Mouse (Mus musculus): ENCODE measurements around the gene Olfr98. TPM values are rescaled to one million over a fixed set of nuclear protein-coding genes. Genes with fewer than 3 reads are reported as not detected.
"Not testable (repeated sequence)": the region's sequence is repeated elsewhere in the genome, so short reads cannot be mapped to it uniquely, and the experiment has no call there.

The Olfr98 gene
- total and polyA plus RNA-seq, 3 experiments, result 0.21 to 0.44 TPM; not detected in 1

DNA sequence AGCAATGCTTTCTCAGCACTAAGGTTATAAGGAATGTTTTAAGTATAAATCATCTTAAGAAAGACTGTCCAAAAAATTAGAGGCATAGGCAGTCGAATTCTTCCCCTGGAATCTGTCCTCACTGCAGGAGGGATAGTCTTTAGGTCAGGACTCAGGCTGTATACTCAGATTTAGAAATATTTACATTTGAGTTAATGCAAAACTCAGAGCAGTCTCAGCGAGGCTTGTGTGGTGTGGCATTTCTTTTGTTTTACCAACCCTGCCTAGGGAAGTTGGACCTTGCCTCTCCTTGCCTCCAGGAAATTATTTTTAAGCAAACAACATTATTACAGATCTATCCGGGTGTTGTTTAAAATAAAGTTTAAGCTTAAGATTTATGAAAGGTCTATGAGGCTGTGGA, 21.4 kb downstream of the Olfr98 start:
- H3K27ac ChIP-seq (ENCODE audit: insufficient read depth, low read depth), result no peak overlapping the region
- in situ Hi-C loops (cut with MboI; ENCODE audit: low pct_ligation_motif_present, low pct_unique_long_range_greater_than_20kb, low sequenced_read_pairs), result no loop called here
- H3K4me1 ChIP-seq (ENCODE audit: control insufficient read depth in 1 of 2, insufficient read depth in 2 of 2), result peaks cover 0 to 4% of the 10 kb centered on the region in 2 experiments; a peak in 1 of 4 replicates
- dilution Hi-C loops (cut with MboI; ENCODE audit: extremely low pct_ligation_motif_present, extremely low pct_unique_long_range_greater_than_20kb, low sequenced_read_pairs), result no loop called here
- no peak overlapping the region for H3K4me3 ChIP-seq (replicated peaks in 1 of 3; ENCODE audit: low read depth in 2 of 3, low read length in 2 of 3, poor library complexity in 1 of 3)
- no peak overlapping the region for H3K9ac ChIP-seq (ENCODE audit: insufficient read depth, low read depth)
- H3K36me3 ChIP-seq (replicated peaks in 1 of 2; ENCODE audit: control insufficient read depth in 1 of 2, insufficient read depth in 1 of 2, low read length in 1 of 2), result no peaks in the 10 kb centered on the region
- H3K79me2 ChIP-seq (replicated peaks; ENCODE audit: control insufficient read depth, extremely low read depth, insufficient read depth, poor library complexity, severe bottlenecking), result no peaks in the 10 kb centered on the region
- no peak for TF ChIP-seq MXI1 (IDR thresholded peaks at IDR 0.05; ENCODE audit: low read depth, low read length)
- no peak for TF ChIP-seq ZKSCAN1 (IDR thresholded peaks at IDR 0.05; ENCODE audit: borderline replicate concordance, low read depth, low read length)
- no peak for TF ChIP-seq MAZ (IDR thresholded peaks at IDR 0.05; ENCODE audit: low read depth, low read length)
- no peak for TF ChIP-seq RCOR1 (conservative IDR thresholded peaks at IDR 0.05; ENCODE audit: low read depth, low read length)
- TF ChIP-seq JUND (conservative IDR thresholded peaks at IDR 0.05; ENCODE audit: low read depth, low read length), result no peak
- no peak for DNase-seq (ENCODE audit: extremely low read depth)
- H3K27me3 ChIP-seq (replicated peaks), result no peaks in the 10 kb centered on the region
- H3K9me3 ChIP-seq (replicated peaks; ENCODE audit: low read length), result peaks cover 8% of the 10 kb centered on the region
- H3K4me2 ChIP-seq (ENCODE audit: insufficient read depth, low read depth, poor library complexity, severe bottlenecking), result no peak overlapping the region

DNA sequence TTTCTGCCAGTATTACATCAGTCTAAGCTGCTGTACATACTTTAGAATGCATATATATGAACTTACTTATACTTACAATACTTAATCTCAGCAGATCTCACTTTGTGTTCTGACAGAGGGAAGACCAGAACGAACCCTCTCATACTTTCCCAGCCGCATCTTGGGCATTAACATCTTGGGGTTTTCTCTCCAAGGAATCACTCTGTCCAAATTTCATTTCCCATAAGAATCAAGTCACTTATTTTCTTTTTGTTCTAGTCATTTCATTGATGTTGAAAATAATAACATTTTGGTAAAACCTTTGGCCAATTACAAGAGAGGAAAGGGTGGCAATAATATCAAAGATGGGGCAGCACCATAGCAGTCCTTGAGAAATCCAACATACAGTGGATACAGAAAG, 26.3 kb downstream of the Olfr98 start, which contains the start of gene Olfr97:
Gene Olfr97, minus strand, starts transcription at position 101 of the 400 bp plus-strand sequence.
- in situ Hi-C loops (cut with MboI; ENCODE audit: low pct_ligation_motif_present, low pct_unique_long_range_greater_than_20kb, low sequenced_read_pairs); H3K27me3 ChIP-seq (replicated peaks); DNase-seq (ENCODE audit: extremely low read depth); dilution Hi-C loops (cut with MboI; ENCODE audit: extremely low pct_ligation_motif_present, extremely low pct_unique_long_range_greater_than_20kb, low sequenced_read_pairs); H3K79me2 ChIP-seq (replicated peaks; ENCODE audit: control insufficient read depth, extremely low read depth, insufficient read depth, poor library complexity, severe bottlenecking); H3K4me1 ChIP-seq (ENCODE audit: control insufficient read depth in 1 of 2, insufficient read depth in 2 of 2); H3K36me3 ChIP-seq (replicated peaks in 1 of 2; ENCODE audit: control insufficient read depth in 1 of 2, insufficient read depth in 1 of 2, low read length in 1 of 2); H3K4me3 ChIP-seq (replicated peaks in 1 of 3; ENCODE audit: low read depth in 2 of 3, low read length in 2 of 3, poor library complexity in 1 of 3); H3K4me2 ChIP-seq (ENCODE audit: insufficient read depth, low read depth, poor library complexity, severe bottlenecking); H3K9ac ChIP-seq (ENCODE audit: insufficient read depth, low read depth); H3K9me3 ChIP-seq (replicated peaks; ENCODE audit: low read length); H3K27ac ChIP-seq (ENCODE audit: insufficient read depth, low read depth): not testable (repeated sequence)

- no peak overlapping the region for H3K27ac ChIP-seq (ENCODE audit: insufficient read depth, low read depth)
- H3K9me3 ChIP-seq (replicated peaks; ENCODE audit: low read length), result peaks cover 2% of the 10 kb centered on the region
- in situ Hi-C loops (cut with MboI; ENCODE audit: low pct_ligation_motif_present, low pct_unique_long_range_greater_than_20kb, low sequenced_read_pairs), result no loop called here
- H3K36me3 ChIP-seq (replicated peaks in 1 of 2; ENCODE audit: control insufficient read depth in 1 of 2, insufficient read depth in 1 of 2, low read length in 1 of 2), result no peaks in the 10 kb centered on the region
- no peak overlapping the region for H3K4me2 ChIP-seq (ENCODE audit: insufficient read depth, low read depth, poor library complexity, severe bottlenecking)
- no peaks in the 10 kb centered on the region for H3K79me2 ChIP-seq (replicated peaks; ENCODE audit: control insufficient read depth, extremely low read depth, insufficient read depth, poor library complexity, severe bottlenecking)
- peaks cover 2% of the 10 kb centered on the region for H3K27me3 ChIP-seq (replicated peaks)
- TF ChIP-seq BHLHE40 (IDR thresholded peaks at IDR 0.05; ENCODE audit: low read depth, low read length), result no peak
- TF ChIP-seq ZNF384 (IDR thresholded peaks at IDR 0.05; ENCODE audit: low read depth, low read length), result no peak
- TF ChIP-seq IRF4 (IDR thresholded peaks at IDR 0.05; ENCODE audit: low read depth, low read length), result no peak
- no peak for TF ChIP-seq USF1 (IDR thresholded peaks at IDR 0.05; ENCODE audit: low read depth, low read length)
- TF ChIP-seq E2F4 (IDR thresholded peaks at IDR 0.05; ENCODE audit: insufficient replicate concordance, low read depth, low read length), result no peak
- TF ChIP-seq ETS1 (conservative IDR thresholded peaks at IDR 0.05; ENCODE audit: low read depth, low read length), result no peak
- no peak for TF ChIP-seq ZMIZ1 (IDR thresholded peaks at IDR 0.05; ENCODE audit: low read depth, low read length)
- peak; percentile 53 for TF ChIP-seq RAD21 (IDR thresholded peaks at IDR 0.05; ENCODE audit: low read depth, low read length)
- no peak for TF ChIP-seq RCOR1 (conservative IDR thresholded peaks at IDR 0.05; ENCODE audit: low read depth, low read length)
- no peak for TF ChIP-seq PAX5 (IDR thresholded peaks at IDR 0.05; ENCODE audit: low read length)
- no peak for TF ChIP-seq JUN (IDR thresholded peaks at IDR 0.05; ENCODE audit: insufficient read depth, low read depth, low read length)
- TF ChIP-seq EP300 (IDR thresholded peaks at IDR 0.05; ENCODE audit: low read length), result no peak
- TF ChIP-seq GABPA (IDR thresholded peaks at IDR 0.05; ENCODE audit: insufficient replicate concordance, low read depth, low read length), result no peak
- TF ChIP-seq TBP (conservative IDR thresholded peaks at IDR 0.05; ENCODE audit: low read depth, low read length), result no peak
- TF ChIP-seq ELF1 (IDR thresholded peaks at IDR 0.05; ENCODE audit: low read depth, low read length), result no peak
- no peak for TF ChIP-seq MYC (IDR thresholded peaks at IDR 0.05; ENCODE audit: low read depth, low read length)
- TF ChIP-seq CTCF (conservative IDR thresholded peaks at IDR 0.05 in 1 of 2, IDR thresholded peaks at IDR 0.05 in 1 of 2; ENCODE audit: low read depth in 2 of 2, low read length in 2 of 2), result peak; percentile 18 to 59; a peak in 2 of 4 replicates
- TF ChIP-seq CHD2 (IDR thresholded peaks at IDR 0.05; ENCODE audit: low read length), result no peak
- TF ChIP-seq TCF12 (IDR thresholded peaks at IDR 0.05; ENCODE audit: low read depth, low read length), result no peak
- TF ChIP-seq NELFE (IDR thresholded peaks at IDR 0.05; ENCODE audit: low read depth, low read length), result no peak
- no peak for TF ChIP-seq UBTF (IDR thresholded peaks at IDR 0.05; ENCODE audit: low read depth, low read length)
- peak; percentile 50 for TF ChIP-seq SMC3 (IDR thresholded peaks at IDR 0.05; ENCODE audit: low read depth, low read length)
- no peak for TF ChIP-seq NRF1 (IDR thresholded peaks at IDR 0.05; ENCODE audit: low read depth, low read length)
- dilution Hi-C loops (cut with MboI; ENCODE audit: extremely low pct_ligation_motif_present, extremely low pct_unique_long_range_greater_than_20kb, low sequenced_read_pairs), result no loop called here
- H3K4me1 ChIP-seq (ENCODE audit: control insufficient read depth in 1 of 2, insufficient read depth in 2 of 2), result no peaks in the 10 kb centered on the region
- H3K9ac ChIP-seq (ENCODE audit: insufficient read depth, low read depth), result no peak overlapping the region
- H3K4me3 ChIP-seq (replicated peaks in 1 of 3; ENCODE audit: low read depth in 2 of 3, low read length in 2 of 3, poor library complexity in 1 of 3), result no peak overlapping the region
- peak; percentile 8 for DNase-seq (ENCODE audit: extremely low read depth)
These were observed 41.7 kb downstream of the Olfr98 start for GRCm38 (mm10) chr17:37221879-37222278.

All from CH12.LX (cell line).